Mouse (Mus musculus) limb, embryonic 10.5 days (tissue): Measurements from ENCODE around the gene Atg5. TPM values are rescaled to one million over a fixed set of nuclear protein-coding genes. Genes with fewer than 3 reads are reported as not detected.

Experiments
- DNase-seq: peaks from one replicate; pipeline ENCODE4 v3.0.0-alpha.2; 2017; ENCODE audit warnings: low spot score
- H3K27ac ChIP-seq: fragments of 300-500 bp; sonication (generic); 2 replicates; pipeline ENCODE4 v1.5.1; 2016; ENCODE audit warnings: mild to moderate bottlenecking
- H3K27me3 ChIP-seq: fragments of 300-500 bp; sonication (generic); 2 replicates; pipeline ENCODE4 v1.6.1; 2016; ENCODE audit warnings: low read depth, mild to moderate bottlenecking; ENCODE audit not compliant: poor library complexity, severe bottlenecking
- H3K36me3 ChIP-seq: fragments of 300-500 bp; sonication (generic); 2 replicates; pipeline ENCODE4 v1.6.1; 2016; ENCODE audit warnings: mild to moderate bottlenecking, moderate library complexity
- H3K4me1 ChIP-seq: fragments of 300-500 bp; sonication (generic); 2 replicates; pipeline ENCODE4 v1.6.1; 2016
- H3K4me3 ChIP-seq: fragments of 300-500 bp; sonication (generic); 2 replicates; pipeline ENCODE4 v1.5.1; 2016; ENCODE audit warnings: mild to moderate bottlenecking, moderate library complexity
- H3K9me3 ChIP-seq: fragments of 300-500 bp; sonication (generic); replicated peaks from 2 replicates; pipeline ENCODE4 v1.6.1; 2016; ENCODE audit warnings: mild to moderate bottlenecking
- WGBS: fragments of 180-500 bp; shearing (Covaris S2); methylation state at CpG from one replicate; pipeline ENCODE4 v1.1.7; 2016; 5-methylcytosine and 5-hydroxymethylcytosine counted together
- polyA plus RNA-seq: library from polyadenylated mRNA; unstranded; fragments of >200 nt; fragmentation: Nextera tagmentation; extraction: Ambion mirVana; gene quantifications from 2 replicates; pipeline ENCODE4 v1.2.1, GENCODE M21; 2016

The Atg5 gene
- polyA plus RNA-seq, 1 experiment from 2014 or later, result 58.5 TPM

DNA sequence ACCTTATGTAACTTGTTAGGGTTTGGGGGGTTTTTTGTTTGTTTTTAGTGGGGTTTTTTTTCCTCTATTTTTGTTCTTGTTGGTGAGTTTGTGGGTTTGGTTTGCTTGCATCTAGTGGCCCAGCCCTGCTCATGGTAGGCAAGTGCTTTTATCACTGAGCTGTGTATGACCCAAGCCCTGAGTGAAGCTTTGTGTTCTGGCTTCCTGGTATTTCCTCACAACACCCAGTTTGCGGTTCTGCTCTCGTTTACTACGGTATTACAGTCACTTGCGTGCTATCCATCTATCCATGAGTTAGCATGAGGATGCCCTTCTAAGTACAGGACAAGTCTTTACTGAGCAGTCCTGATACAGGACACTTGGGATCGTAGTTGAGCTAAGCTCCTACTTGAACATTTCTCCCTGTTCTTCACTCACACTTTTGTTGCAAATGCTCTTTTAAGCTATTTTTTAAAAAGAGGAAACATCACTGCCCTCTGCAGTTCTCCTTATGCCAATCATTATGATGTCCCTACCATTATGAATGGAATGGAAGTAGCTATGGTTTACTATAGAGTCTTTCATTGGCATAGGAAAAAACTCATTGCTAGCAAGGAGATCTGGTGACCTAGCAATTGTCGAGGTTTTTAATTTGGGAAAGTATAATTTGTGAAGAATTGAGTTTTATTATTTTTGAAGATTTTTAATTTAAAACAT is 73.8 kb downstream of the Atg5 start:
- Histone ChIP-seq H3K9me3 (no peaks in the 10 kb centered on the region), H3K27ac (no peak overlapping the region), H3K4me1 (no peaks in the 10 kb centered on the region), H3K4me3 (no peak overlapping the region), H3K27me3 (peaks cover 4% of the 10 kb centered on the region; the same call in 1 of the 2 replicates), H3K36me3 (peaks cover 7% of the 10 kb centered on the region; the same call in 1 of the 2 replicates)
- 94% methylated on average over 6 of the region's 6 CpGs for WGBS
- no peak for DNase-seq

DNA sequence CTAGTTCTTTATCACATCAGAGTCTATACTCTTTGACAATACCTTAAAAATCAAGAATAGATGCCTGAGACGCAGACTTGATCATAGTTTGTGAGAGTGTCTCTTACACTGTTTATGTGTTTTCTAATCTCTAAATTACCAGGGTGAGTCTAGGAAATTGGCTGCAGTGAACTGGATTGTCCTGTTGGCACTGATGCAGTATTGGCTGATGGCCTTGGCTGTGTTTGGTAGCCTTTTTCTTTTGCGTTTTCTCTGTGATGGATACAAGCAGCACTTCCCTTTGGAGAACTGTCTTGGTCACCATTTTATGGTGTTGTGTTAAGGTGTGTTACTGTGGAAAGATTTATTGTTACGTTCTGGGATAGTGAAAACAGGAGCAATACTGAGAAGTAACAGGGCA is 75.2 kb downstream of the Atg5 start:
- H3K4me3 ChIP-seq, result no peak overlapping the region
- H3K27ac ChIP-seq, result no peak overlapping the region
- no peaks in the 10 kb centered on the region for H3K4me1 ChIP-seq
- no peak for DNase-seq
- peaks cover 3% of the 10 kb centered on the region; the same call in 1 of the 2 replicates for H3K27me3 ChIP-seq
- H3K36me3 ChIP-seq, result peaks cover 12% of the 10 kb centered on the region
- no peaks in the 10 kb centered on the region for H3K9me3 ChIP-seq
- WGBS, result 86% methylated on average over 3 of the region's 3 CpGs

DNA sequence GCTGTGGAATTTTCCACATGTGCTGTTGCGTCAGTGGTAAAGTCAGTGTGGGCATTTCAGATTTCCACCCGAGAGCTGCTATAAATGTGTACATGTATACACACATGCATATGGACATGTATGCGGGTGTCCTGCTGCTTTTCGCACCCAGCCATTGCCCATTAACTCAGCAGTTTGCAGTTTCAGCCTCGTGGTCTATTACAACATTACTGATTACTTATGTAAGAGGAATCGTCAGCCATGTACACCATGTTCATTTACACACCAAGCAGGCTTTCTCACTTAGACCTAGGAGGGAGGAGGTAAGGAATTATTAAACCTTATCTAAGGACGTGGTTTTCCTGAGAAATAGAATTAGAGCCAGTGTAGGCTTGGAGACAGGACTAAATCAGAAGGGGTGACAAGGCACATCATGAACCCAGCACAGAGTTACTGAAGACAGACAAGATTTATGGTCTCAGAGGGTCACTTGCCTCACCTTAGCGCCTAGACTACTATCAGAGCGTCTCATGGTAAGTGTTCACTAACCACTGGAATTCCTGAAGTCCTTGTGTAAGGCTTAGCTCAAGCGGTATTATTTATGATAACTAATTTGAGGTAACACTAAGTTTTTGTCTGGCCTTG is 79.5 kb downstream of the Atg5 start:
- Histone ChIP-seq H3K9me3 (no peaks in the 10 kb centered on the region), H3K27me3 (no peaks in the 10 kb centered on the region)
- 69% methylated on average over 10 of the region's 10 CpGs for WGBS

DNA sequence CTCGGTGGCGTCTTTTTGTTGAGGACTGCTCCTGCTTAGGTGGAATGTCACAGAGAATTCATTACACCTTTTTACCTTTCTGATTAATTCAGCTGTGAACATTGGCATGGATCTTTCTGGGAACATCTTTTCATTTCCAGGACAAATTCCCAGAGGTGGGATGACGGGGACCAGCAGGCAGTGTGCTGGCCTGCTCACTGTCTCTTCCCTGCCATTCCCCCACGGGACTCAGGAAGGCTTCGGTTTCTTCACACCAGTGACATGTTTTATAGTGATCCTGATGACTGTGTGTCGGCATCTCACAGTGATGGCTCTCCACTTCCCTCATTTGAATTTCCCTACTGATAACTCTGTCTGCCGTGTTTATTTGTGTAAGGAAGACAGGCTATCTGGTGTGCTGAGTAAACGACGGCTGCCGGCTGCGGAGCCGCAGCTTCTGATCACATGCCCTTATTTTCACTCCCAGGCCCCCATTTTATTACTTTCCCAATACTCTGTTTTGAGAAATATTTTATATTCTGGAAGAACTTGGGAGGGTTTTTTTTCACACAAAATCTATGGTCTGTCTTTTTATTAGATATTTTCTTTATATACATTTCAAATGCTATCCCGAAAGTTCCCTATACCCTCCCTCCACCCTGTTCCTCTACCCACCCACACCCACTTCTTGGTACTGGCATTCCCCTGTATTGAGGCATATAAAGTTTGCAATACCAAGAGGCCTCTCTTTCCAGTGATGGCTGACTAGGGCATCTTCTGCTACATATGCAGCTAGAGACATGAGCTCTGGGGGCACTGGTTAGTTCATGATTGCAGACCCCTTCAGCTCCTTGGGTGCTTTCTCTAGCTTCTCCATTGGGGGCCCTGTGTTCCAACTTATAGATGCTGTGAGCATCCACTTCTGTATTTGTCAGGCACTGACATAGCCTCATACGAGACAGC is 80.6 kb downstream of the Atg5 start:
- Histone ChIP-seq H3K27ac (no peak overlapping the region), H3K27me3 (no peaks in the 10 kb centered on the region), H3K36me3 (peaks cover 9% of the 10 kb centered on the region), H3K4me3 (no peak overlapping the region), H3K9me3 (no peaks in the 10 kb centered on the region), H3K4me1 (peaks cover 4% of the 10 kb centered on the region; the same call in 1 of the 2 replicates)
- 49% methylated on average over 14 of the region's 14 CpGs for WGBS
- no peak for DNase-seq

More for the DNA sequence above, 79.5 kb downstream of the Atg5 start:
- Histone ChIP-seq H3K4me1 (no peaks in the 10 kb centered on the region), H3K4me3 (no peak overlapping the region), H3K27ac (no peak overlapping the region), H3K36me3 (peaks cover 12% of the 10 kb centered on the region)
- DNase-seq, result no peak

DNA sequence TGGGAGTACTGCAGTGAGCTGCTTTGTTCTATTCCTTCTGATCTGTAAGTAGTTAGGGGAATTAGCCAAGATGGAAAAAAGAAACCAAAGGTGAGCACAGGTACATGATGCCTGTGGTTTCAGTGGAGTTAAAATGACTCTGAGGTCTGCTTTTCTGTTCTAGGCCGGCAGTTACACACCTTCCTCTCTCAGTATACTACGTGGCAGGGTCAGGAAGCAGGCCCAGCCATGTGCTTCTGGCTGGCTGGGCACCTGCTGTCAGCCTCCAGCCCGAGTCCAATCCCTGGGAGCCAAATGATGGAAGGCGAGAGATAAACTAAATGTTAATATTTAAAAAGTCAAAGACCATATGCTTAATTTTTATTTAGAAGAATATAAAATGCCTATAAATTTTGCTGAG is 85.3 kb downstream of the Atg5 start:
- no peak for DNase-seq
- Histone ChIP-seq H3K27ac (no peak overlapping the region), H3K27me3 (no peaks in the 10 kb centered on the region), H3K9me3 (no peaks in the 10 kb centered on the region), H3K4me1 (peaks cover 21% of the 10 kb centered on the region), H3K4me3 (no peak overlapping the region), H3K36me3 (no peaks in the 10 kb centered on the region; the same call in 1 of the 2 replicates)
- 68% methylated on average over 4 of the region's 4 CpGs for WGBS

DNA sequence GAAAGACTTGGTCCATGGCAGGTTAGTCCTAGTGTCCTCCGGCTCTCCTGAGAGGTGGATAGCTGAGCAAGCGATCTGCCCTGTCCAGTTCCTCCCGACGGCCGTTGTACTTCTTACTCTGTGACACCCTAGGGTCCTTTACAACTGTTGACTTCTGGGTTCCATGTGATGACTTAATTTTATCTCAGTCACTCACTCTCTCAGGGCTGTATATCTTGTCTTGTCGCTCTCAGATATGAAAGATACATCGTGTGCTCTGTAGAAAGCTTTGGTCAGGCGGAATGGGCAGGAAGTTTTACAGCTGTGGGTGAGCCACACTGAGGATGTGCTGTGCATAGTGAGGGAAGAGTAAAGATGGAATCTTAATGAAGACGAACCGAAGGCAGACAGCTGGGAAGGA is 86.2 kb downstream of the Atg5 start:
- Histone ChIP-seq H3K4me1 (peaks cover 25% of the 10 kb centered on the region), H3K9me3 (no peaks in the 10 kb centered on the region), H3K4me3 (no peak overlapping the region), H3K36me3 (no peaks in the 10 kb centered on the region), H3K27me3 (no peaks in the 10 kb centered on the region), H3K27ac (no peak overlapping the region)
- DNase-seq, result no peak
- 83% methylated on average over 10 of the region's 10 CpGs for WGBS

DNA sequence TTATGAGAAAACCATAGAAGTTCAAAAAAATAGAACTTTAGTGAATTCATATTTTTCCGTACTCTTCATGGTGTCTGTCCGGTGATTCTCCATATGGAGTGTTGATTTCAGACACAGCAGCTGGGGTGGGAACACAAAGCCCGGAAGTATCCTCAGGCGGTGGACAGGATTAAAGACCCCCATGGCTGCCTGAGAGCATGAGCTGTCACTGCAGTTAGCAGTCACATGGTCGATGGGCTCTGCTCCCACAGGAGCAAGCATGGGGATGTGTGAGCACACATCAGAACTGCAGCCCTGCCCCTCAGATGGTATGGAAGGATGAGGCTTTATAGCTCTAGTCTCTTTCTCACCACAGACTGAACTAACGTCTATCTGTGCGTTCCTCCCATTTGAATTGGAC is 87.1 kb downstream of the Atg5 start:
- Histone ChIP-seq H3K9me3 (no peaks in the 10 kb centered on the region), H3K4me1 (peaks cover 25% of the 10 kb centered on the region), H3K36me3 (no peaks in the 10 kb centered on the region), H3K27ac (no peak overlapping the region), H3K4me3 (no peak overlapping the region), H3K27me3 (no peaks in the 10 kb centered on the region)
- 84% methylated on average over 7 of the region's 7 CpGs for WGBS
- DNase-seq, result no peak

DNA sequence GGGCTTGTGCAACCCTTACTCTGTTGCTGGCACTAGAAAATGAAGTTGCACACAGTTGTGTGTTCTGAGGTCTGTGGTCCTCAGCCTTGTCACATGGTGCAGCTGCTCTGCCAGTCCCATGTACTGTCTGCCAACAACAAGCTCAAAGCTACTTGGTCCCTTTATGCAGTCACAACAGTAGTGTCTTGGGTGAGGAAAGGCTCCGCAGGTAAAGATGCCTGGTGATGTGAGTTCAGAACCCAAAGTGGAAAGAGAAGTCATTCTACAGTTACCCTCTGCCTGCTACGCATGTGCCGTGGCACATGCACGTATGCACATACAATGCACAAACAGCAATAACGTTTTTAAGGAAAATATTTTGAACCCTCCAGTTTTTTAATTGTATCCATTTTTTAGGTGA is 88.5 kb downstream of the Atg5 start:
- 86% methylated on average over 5 of the region's 5 CpGs for WGBS
- H3K4me1 ChIP-seq, result peaks cover 30% of the 10 kb centered on the region
- DNase-seq, result no peak
- no peaks in the 10 kb centered on the region for H3K9me3 ChIP-seq
- H3K27me3 ChIP-seq, result no peaks in the 10 kb centered on the region
- no peak overlapping the region for H3K27ac ChIP-seq
- no peaks in the 10 kb centered on the region for H3K36me3 ChIP-seq
- no peak overlapping the region for H3K4me3 ChIP-seq

DNA sequence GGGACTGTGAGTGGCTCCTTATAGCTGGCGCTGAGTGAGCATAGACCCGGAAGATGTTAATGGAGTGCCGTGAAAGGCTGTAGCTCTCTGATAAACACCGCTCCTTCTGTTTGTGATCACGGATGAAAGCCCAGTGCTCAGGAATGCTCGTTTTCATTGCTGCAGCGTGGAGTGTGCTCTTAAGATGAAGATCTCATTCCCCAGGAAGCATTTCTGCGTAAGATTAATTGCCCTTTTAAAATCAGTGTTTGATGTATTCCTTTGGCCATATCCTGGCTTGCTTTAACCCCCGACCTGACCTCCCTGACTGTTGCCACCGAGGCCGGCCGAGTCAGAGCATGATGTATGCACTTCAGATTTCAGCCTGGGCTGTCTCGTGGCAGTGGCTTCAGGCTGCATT is 89.2 kb downstream of the Atg5 start:
- Histone ChIP-seq H3K27ac (no peak overlapping the region), H3K4me1 (peaks cover 30% of the 10 kb centered on the region), H3K27me3 (no peaks in the 10 kb centered on the region), H3K9me3 (no peaks in the 10 kb centered on the region), H3K36me3 (no peaks in the 10 kb centered on the region), H3K4me3 (peak overlapping the region; percentile 14; the same call in 1 of the 2 replicates)
- DNase-seq, result peak; percentile 60
- 4% methylated on average over 13 of the region's 13 CpGs for WGBS

DNA sequence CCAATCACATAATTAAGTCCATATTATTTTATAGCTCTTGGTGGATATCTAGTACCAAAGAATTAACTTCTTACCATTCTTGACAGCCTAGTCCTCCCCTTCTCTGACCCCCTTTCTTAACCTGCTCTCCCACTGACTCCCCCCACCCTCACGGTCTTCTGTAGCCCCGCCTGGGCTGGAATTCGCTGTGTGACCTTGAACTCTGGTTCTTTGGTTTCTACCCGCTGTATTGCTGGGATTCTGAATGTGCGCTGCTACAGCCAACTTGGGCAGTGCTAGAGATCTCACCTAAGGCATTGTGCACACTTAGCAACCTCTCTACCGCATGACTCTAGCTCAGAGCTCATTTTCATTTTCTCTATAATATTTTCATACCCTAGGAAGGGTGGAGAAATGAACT is 90.7 kb downstream of the Atg5 start:
- H3K36me3 ChIP-seq, result no peaks in the 10 kb centered on the region
- 76% methylated on average over 6 of the region's 6 CpGs for WGBS
- H3K27ac ChIP-seq, result no peak overlapping the region
- H3K9me3 ChIP-seq, result no peaks in the 10 kb centered on the region
- no peak overlapping the region for H3K4me3 ChIP-seq
- no peaks in the 10 kb centered on the region for H3K27me3 ChIP-seq
- H3K4me1 ChIP-seq, result peaks cover 30% of the 10 kb centered on the region
- no peak for DNase-seq

DNA sequence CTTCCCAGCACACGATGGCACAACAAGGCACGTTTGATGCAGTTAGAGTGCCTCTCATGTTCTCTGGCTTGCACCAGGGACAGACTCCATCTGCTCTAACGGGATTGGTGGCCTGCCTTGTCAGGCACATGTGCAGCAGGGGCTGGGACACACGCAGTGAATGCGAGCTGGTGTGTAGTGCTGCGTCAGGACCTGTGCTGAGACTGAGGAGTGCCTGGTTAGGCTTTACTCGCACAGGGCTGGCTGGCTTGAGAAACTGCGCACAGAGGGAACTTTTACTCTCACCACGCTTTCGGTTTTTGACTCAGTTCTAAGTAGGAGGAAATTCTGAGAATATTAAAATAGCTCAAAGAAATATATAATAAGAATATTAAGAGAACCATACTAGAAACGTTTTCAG is 92.5 kb downstream of the Atg5 start:
- no peaks in the 10 kb centered on the region for H3K9me3 ChIP-seq
- peaks cover 40% of the 10 kb centered on the region for H3K4me1 ChIP-seq
- no peak for DNase-seq
- no peaks in the 10 kb centered on the region for H3K36me3 ChIP-seq
- no peak overlapping the region for H3K4me3 ChIP-seq
- no peak overlapping the region for H3K27ac ChIP-seq
- H3K27me3 ChIP-seq, result no peaks in the 10 kb centered on the region
- 76% methylated on average over 11 of the region's 11 CpGs for WGBS

DNA sequence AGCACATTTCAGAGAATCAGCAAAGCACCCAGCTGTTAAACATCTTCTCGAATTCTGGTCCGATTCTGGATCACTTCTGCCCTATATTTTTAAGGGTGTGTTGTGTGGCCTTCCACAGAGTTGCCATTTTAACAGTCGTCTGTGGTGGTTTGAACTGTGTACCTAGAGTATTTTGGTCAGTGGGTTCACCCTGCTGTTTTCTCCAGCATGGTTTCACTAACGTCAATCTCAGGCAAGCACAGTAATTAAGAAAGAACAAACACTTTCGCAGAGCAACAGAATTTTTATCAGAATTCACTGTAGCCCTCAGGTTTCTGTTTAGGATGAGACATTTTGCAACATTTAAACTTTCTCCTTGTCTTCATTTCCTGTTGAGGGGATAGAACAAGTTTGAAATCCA is 94.3 kb downstream of the Atg5 start:
- Histone ChIP-seq H3K27me3 (no peaks in the 10 kb centered on the region), H3K9me3 (no peaks in the 10 kb centered on the region), H3K27ac (no peak overlapping the region), H3K36me3 (0 out of 2 replicates have a peak, but pooled peaks cover 3% of the 10 kb centered on the region), H3K4me3 (no peak overlapping the region), H3K4me1 (peaks cover 31% of the 10 kb centered on the region)
- WGBS, result 85% methylated on average over 5 of the region's 5 CpGs
- no peak for DNase-seq

DNA sequence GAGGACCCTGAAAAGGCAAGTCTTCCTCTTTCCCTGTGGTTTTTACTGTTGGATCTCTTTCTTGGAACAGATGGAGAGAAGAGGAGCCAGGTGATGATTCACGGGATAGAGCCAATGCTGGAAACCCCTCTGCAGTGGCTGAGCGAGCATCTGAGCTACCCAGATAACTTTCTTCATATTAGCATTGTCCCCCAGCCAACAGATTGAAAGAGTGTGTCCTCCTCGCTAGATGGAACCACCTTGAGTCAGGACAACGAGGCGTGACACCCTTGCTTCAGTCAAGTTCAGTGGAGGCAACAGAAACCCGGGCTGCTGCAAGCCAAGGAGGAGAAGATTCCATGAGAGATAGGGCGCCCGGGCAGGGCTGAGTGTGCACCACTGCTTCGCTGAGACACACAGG is 94.7 kb downstream of the Atg5 start:
- 87% methylated on average over 9 of the region's 9 CpGs for WGBS
- Histone ChIP-seq H3K27me3 (no peaks in the 10 kb centered on the region), H3K9me3 (no peaks in the 10 kb centered on the region), H3K36me3 (0 out of 2 replicates have a peak, but pooled peaks cover 3% of the 10 kb centered on the region), H3K27ac (no peak overlapping the region), H3K4me1 (peaks cover 27% of the 10 kb centered on the region), H3K4me3 (no peak overlapping the region)
- no peak for DNase-seq
